Mouse (Mus musculus) liver, postnatal 0 days (tissue): Measurements from ENCODE around the gene Tfcp2. TPM values are rescaled to one million over a fixed set of nuclear protein-coding genes. Genes with fewer than 3 reads are reported as not detected.
A peak's percentile ranks its signal among the peaks of the same experiment; 100 is the strongest.

ENCODE experiments used
- ATAC-seq: fragments of 200-750 bp; cut with Nextera tagmentation; 2 replicates; pipeline ENCODE4 v1.8.0; 2017; ENCODE audit warnings: mild to moderate bottlenecking, moderate library complexity
- DNase-seq: peaks from one replicate; pipeline ENCODE4 v3.0.0-alpha.2; 2016
- H3K27ac ChIP-seq: fragments of 300-500 bp; sonication (generic); 2 replicates; pipeline ENCODE4 v1.5.1; 2014; ENCODE audit warnings: antibody characterized with exemption, moderate library complexity, mild to moderate bottlenecking, low read depth
- H3K27me3 ChIP-seq: fragments of 300-500 bp; sonication (generic); 2 replicates; pipeline ENCODE4 v1.6.1; 2014; ENCODE audit warnings: low read length, control low read depth, mixed read lengths; ENCODE audit not compliant: insufficient read depth
- H3K36me3 ChIP-seq: fragments of 300-500 bp; sonication (generic); replicated peaks from 2 replicates; pipeline ENCODE4 v1.6.1; 2014; ENCODE audit warnings: mild to moderate bottlenecking, control low read depth, low read length, moderate library complexity, mixed read lengths; ENCODE audit not compliant: insufficient read depth
- H3K4me1 ChIP-seq: fragments of 300-500 bp; sonication (generic); 2 replicates; pipeline ENCODE4 v1.6.1; 2014; ENCODE audit warnings: antibody characterized with exemption, mild to moderate bottlenecking, control low read depth; ENCODE audit not compliant: insufficient read depth
- H3K4me2 ChIP-seq: fragments of 300-500 bp; sonication (generic); 2 replicates; pipeline ENCODE4 v1.6.1; 2014; ENCODE audit warnings: low read depth, mild to moderate bottlenecking, low read length, moderate library complexity, mixed read lengths
- H3K4me3 ChIP-seq: fragments of 300-500 bp; sonication (generic); 2 replicates; pipeline ENCODE4 v1.5.1; 2014; ENCODE audit warnings: low read depth, low read length
- H3K9ac ChIP-seq: fragments of 300-500 bp; sonication (generic); replicated peaks from 2 replicates; pipeline ENCODE4 v1.6.1; 2014; ENCODE audit warnings: mild to moderate bottlenecking, moderate library complexity
- H3K9me3 ChIP-seq: fragments of 300-500 bp; sonication (generic); 2 replicates; pipeline ENCODE4 v1.6.1; 2016; ENCODE audit warnings: mild to moderate bottlenecking, control low read depth, low read length, mixed read lengths
- CTCF ChIP-seq: sonication (generic); IDR thresholded peaks from 2 replicates; pipeline ENCODE4 v1.5.1; 2016; ENCODE audit warnings: antibody characterized with exemption, low read depth
- EP300 ChIP-seq: IDR thresholded peaks from 2 replicates; pipeline ENCODE4 v1.6.1; 2016; ENCODE audit warnings: antibody characterized with exemption, low read depth, mild to moderate bottlenecking
- WGBS: fragments of 180-500 bp; shearing (Covaris S2); extraction: QIAGEN DNeasy Blood & Tissue Kit; methylation state at CpG from one replicate; pipeline ENCODE4 v1.1.7; 2014; ENCODE audit not compliant: insufficient replicate concordance; 5-methylcytosine and 5-hydroxymethylcytosine counted together
- polyA plus RNA-seq: library from polyadenylated mRNA; unstranded; fragments of >200 nt; fragmentation: Nextera tagmentation; extraction: Ambion mirVana; gene quantifications from 2 replicates; pipeline ENCODE4 v1.2.1, GENCODE M21; 2015

Gene Tfcp2
- polyA plus RNA-seq, 1 experiment from 2014 or later, result 4.0 TPM

GRCm38 (mm10) chr15:100467738-100468137 lies 84.1 kb downstream of the Tfcp2 start:
- Histone ChIP-seq H3K4me1 (peaks cover 17% of the 10 kb centered on the region), H3K27ac (peak overlapping the region; percentile 90), H3K4me3 (peak overlapping the region; percentile 69), H3K36me3 (peaks cover 7% of the 10 kb centered on the region; the same call in 1 of the 2 replicates), H3K27me3 (no peaks in the 10 kb centered on the region), H3K4me2 (peak overlapping the region; percentile 96), H3K9me3 (no peaks in the 10 kb centered on the region), H3K9ac (peak overlapping the region; percentile 39)
- ATAC-seq (no peak), DNase-seq (no peak)
- TF ChIP-seq CTCF, result no peak
- no peak for TF ChIP-seq EP300
- WGBS, result 32% methylated on average over 7 of the region's 8 CpGs

DNA sequence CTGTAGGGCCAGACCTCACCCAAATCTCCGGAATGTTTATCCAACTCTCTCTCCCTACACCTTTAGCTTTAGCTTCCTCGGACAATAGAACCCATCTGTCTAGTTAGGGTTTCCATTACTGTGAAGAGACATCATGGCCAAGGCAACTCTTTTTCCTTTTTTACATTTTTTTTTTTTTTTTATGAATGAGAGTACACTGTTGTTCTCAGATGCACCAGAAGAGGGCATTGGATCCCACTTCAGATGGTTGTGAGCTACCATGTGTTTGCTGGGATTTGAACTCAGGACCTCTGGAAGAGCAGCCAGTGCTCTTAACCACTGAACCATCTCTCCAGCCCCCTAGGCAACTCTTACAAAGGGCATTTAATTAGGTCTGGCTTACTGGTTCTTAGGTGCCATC lies 86.4 kb downstream of the Tfcp2 start:
- Histone ChIP-seq H3K36me3 (no peaks in the 10 kb centered on the region), H3K4me2 (no peak overlapping the region), H3K9ac (no peak overlapping the region), H3K27ac (no peak overlapping the region), H3K27me3 (no peaks in the 10 kb centered on the region), H3K9me3 (no peaks in the 10 kb centered on the region), H3K4me3 (no peak overlapping the region), H3K4me1 (peaks cover 27% of the 10 kb centered on the region)
- 64% methylated on average over 2 of the region's 2 CpGs for WGBS
- DNase-seq (no peak), ATAC-seq (no peak)
- TF ChIP-seq EP300 (no peak), CTCF (0 out of 2 replicates have a peak, but pooled peaks have one; percentile 37)

- Histone ChIP-seq H3K27ac (no peak overlapping the region), H3K36me3 (no peaks in the 10 kb centered on the region), H3K4me2 (no peak overlapping the region), H3K4me1 (peaks cover 14% of the 10 kb centered on the region), H3K4me3 (no peak overlapping the region), H3K9ac (no peak overlapping the region), H3K27me3 (no peaks in the 10 kb centered on the region), H3K9me3 (no peaks in the 10 kb centered on the region)
- 23% methylated on average over 6 of the region's 6 CpGs for WGBS
- TF ChIP-seq CTCF (peak; percentile 78), EP300 (no peak)
- DNase-seq (peak; percentile 76), ATAC-seq (no peak)
Measured at GRCm38 (mm10) chr15:100463712-100464111, 88.1 kb downstream of the Tfcp2 start.

DNA sequence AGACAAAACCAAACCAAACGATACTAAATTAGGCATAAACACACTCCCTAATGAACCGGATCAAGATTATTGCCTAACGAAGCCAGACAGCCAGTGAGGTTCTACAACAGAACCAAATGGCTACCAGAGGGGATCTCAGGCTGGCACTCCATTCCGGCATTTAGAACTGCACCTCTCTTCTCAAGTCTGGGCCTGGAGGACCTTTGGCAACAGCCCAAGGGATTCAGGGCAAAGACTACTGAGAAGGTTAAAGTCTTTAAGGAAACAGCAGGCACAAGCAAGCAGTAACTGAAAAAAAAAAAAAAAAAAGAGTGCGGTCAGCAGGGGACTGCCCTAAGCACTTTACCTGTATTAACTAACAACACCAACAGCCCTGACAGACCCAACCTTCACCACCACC lies 89.7 kb downstream of the Tfcp2 start:
- 81% methylated on average over 5 of the region's 5 CpGs for WGBS
- Histone ChIP-seq H3K4me3 (no peak overlapping the region), H3K9ac (no peak overlapping the region), H3K4me2 (no peak overlapping the region), H3K9me3 (no peaks in the 10 kb centered on the region), H3K4me1 (peaks cover 11% of the 10 kb centered on the region), H3K27ac (no peak overlapping the region), H3K27me3 (no peaks in the 10 kb centered on the region), H3K36me3 (no peaks in the 10 kb centered on the region)
- no peak for ATAC-seq
- TF ChIP-seq CTCF (no peak), EP300 (no peak)
- no peak for DNase-seq

GRCm38 (mm10) chr15:100461646-100462045 lies 90.2 kb downstream of the Tfcp2 start:
- no peak overlapping the region for H3K4me3 ChIP-seq
- no peak for DNase-seq
- WGBS, result 52% methylated on average over 9 of the region's 9 CpGs
- H3K27ac ChIP-seq, result 0 out of 2 replicates have a peak overlapping the region, but pooled peaks have one; percentile 7
- no peaks in the 10 kb centered on the region for H3K36me3 ChIP-seq
- no peak for ATAC-seq
- peak overlapping the region; percentile 63; the same call in 1 of the 2 replicates for H3K4me2 ChIP-seq
- no peak overlapping the region for H3K9ac ChIP-seq
- H3K4me1 ChIP-seq, result peaks cover 11% of the 10 kb centered on the region
- TF ChIP-seq CTCF, result no peak
- TF ChIP-seq EP300, result no peak
- H3K9me3 ChIP-seq, result no peaks in the 10 kb centered on the region
- H3K27me3 ChIP-seq, result no peaks in the 10 kb centered on the region

DNA sequence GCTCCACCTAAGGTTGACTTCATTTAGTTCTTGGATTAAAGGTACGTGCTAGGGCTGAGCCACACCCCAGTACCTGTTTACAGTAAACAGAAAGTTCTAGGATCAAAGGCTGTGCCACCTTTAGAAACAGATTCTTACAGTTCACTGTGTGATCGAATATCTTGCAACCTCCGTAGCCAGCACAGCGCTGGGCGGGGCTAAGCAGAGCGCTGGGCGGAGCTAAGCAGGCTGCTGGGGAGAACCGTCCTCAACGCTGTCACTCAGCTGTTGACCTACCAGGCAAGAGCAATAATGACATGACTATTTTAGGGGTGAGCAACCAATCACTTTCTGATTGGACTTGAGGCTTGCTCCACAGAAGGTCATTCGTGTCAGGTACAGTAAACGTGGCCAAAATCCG lies 90.9 kb downstream of the Tfcp2 start:
- H3K4me2 ChIP-seq, result peak overlapping the region; percentile 63
- no peak overlapping the region for H3K4me3 ChIP-seq
- H3K36me3 ChIP-seq, result no peaks in the 10 kb centered on the region
- ATAC-seq, result peak; percentile 80
- no peaks in the 10 kb centered on the region for H3K27me3 ChIP-seq
- DNase-seq, result peak; percentile 79
- 8% methylated on average over 12 of the region's 12 CpGs for WGBS
- peak overlapping the region; percentile 8; the same call in 1 of the 2 replicates for H3K9ac ChIP-seq
- peaks cover 11% of the 10 kb centered on the region for H3K4me1 ChIP-seq
- TF ChIP-seq EP300, result no peak
- no peak for TF ChIP-seq CTCF
- H3K27ac ChIP-seq, result no peak overlapping the region
- H3K9me3 ChIP-seq, result no peaks in the 10 kb centered on the region
